Mouse (Mus musculus) cerebellum, postnatal 25 days (tissue): ENCODE results near the gene A130010J15Rik.
A peak's percentile ranks its signal among the peaks of the same experiment; 100 is the strongest.

Experiments used
- DNase-seq, 2 experiments: peaks; one replicate each; pipeline ENCODE4 v3.0.0; 2021; ENCODE audit warnings: mixed read lengths in 2 of 2

The A130010J15Rik gene

GRCm38 (mm10) chr1:193201383-193201778 lies 33.5 kb downstream of the A130010J15Rik start, which contains the start of gene Traf3ip3:
Gene Traf3ip3, minus strand, starts transcription at chr1:193201703.
- DNase-seq = no peak

- DNase-seq = no peak
These were observed 36.0 kb downstream of the A130010J15Rik start for GRCm38 (mm10) chr1:193203821-193204220.

GRCm38 (mm10) chr1:193205431-193205830 lies 37.6 kb downstream of the A130010J15Rik start:
- DNase-seq = no peak

- DNase-seq = no peak
These were observed 39.7 kb downstream of the A130010J15Rik start, which contains the start of gene Lamb3 for GRCm38 (mm10) chr1:193207503-193207902. Gene Lamb3, plus strand, starts transcription at chr1:193207699.

- DNase-seq = peak; percentile 56 to 76
These were observed 40.3 kb downstream of the A130010J15Rik start for GRCm38 (mm10) chr1:193208178-193208577.

GRCm38 (mm10) chr1:193211371-193211770 lies 43.5 kb downstream of the A130010J15Rik start:
- no peak for DNase-seq

GRCm38 (mm10) chr1:193214053-193214452 lies 46.2 kb downstream of the A130010J15Rik start:
- no peak for DNase-seq

GRCm38 (mm10) chr1:193216000-193216399 lies 48.2 kb downstream of the A130010J15Rik start:
- no peak for DNase-seq

GRCm38 (mm10) chr1:193220408-193220807 lies 52.6 kb downstream of the A130010J15Rik start:
- DNase-seq = no peak

GRCm38 (mm10) chr1:193225531-193225930 lies 57.7 kb downstream of the A130010J15Rik start:
- DNase-seq = no peak

- no peak for DNase-seq
These were observed 58.3 kb downstream of the A130010J15Rik start for GRCm38 (mm10) chr1:193226114-193226513.

GRCm38 (mm10) chr1:193226724-193227522 lies 59.1 kb downstream of the A130010J15Rik start:
- no peak for DNase-seq
